Mouse (Mus musculus) thymus, postnatal 25 days (tissue): Measurements from ENCODE around the gene 4930583I09Rik.

Experiments used
- DNase-seq: peaks from one replicate; pipeline ENCODE4 v3.0.0; 2022

The 4930583I09Rik gene

GRCm38 (mm10) chr17:64792623-64793022, 43.2 kb downstream of the 4930583I09Rik start:
- no peak for DNase-seq

DNA sequence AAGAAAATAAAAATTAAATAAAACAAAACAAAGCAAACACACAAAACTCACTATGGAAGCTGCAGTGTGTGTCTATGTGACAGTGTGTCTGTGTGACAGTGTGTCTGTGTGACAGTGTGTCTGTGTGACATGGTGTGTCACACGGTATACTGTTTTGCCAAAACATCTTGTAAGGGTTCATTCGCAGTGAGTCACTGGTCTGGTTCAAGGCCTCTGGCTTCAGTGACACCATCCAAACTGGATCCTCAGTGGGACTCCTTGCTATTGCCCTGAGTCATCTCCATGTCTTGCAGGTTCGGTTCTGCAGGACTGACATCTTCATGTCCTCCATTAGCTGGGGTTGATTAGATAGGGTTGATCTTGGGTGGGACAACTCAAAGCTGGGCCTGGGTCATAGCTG, 43.8 kb downstream of the 4930583I09Rik start:
- no peak for DNase-seq

DNA sequence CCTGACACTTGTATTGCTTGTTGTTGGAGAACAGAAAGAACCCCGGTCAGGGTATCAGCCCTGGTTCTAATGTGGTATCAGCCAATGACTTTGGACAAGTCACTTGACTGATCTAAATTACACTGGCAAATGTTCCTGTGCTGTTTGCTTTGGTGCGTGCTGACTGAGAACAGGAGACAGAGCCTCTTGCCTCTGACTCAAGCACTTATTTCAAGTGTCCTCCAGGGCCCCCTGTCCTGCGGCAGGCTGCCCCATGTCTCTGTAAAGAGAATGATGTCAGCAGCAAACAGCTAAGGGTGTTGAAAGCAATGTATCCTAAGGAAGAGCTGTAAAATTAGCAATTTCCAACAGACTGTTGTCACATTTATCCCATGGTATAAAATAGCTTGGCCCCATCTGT, 46.7 kb downstream of the 4930583I09Rik start:
- no peak for DNase-seq

- no peak for DNase-seq
These were observed 47.6 kb downstream of the 4930583I09Rik start for GRCm38 (mm10) chr17:64788301-64788700.

DNA sequence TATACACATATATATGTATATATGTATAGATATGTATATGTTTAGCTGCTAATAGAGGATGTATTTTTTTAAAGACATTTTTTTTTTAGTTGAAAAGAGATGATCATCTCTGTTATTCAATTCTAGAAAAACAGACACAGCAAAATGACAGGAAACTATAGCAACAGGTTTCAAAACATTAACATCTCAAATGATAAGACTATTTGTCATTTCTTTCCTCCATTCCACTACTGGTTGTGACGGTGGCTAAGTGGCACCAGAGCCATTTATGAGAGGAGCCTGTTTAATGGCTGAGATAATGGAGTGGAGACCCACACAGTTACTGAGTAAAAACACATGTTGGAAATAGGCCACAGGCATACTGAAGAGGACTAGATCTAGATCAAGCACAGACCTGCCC, 49.9 kb downstream of the 4930583I09Rik start:
- no peak for DNase-seq
